7 mouse cellular contexts compared by ENCODE assay signal in the genomic region with DNA sequence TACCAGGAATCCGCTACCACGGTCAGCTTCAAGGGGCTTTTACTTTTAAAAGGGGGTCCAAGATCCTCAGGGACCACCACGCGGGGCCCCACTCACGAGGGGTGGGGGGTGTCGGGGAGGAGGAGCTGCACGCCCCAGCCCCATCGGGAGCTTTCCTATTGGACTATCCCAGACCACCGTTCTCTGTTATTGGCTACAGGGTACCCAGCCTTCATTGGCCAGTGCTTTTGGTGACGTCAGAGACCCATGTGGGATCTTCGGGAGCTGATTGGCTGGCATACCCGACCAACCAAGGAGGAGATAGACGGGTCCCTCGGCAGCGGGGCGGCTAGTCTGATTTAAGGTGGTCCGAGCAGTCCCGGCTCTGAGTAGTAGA. TPM values are rescaled to one million over a fixed set of nuclear protein-coding genes. Genes with fewer than 3 reads are reported as not detected.
A peak's percentile ranks its signal among the peaks of the same experiment; 100 is the strongest.
DNase-seq lines count a peak whose midpoint lies in the region; ATAC-seq lines count a peak whose summit lies in the region.

No protein-coding gene starts in this region.

- WGBS in intestine, embryonic 16.5 days: 0% methylated on average over 18 of the region's 18 CpGs
- under 1% methylated on average over 18 of the region's 18 CpGs for WGBS in midbrain, embryonic 11.5 days

- peaks cover 60% of the 10 kb centered on the region for H3K4me1 ChIP-seq in intestine, embryonic 16.5 days (ENCODE audit: control insufficient read depth, insufficient read depth, low read length)
- peaks cover 48% of the 10 kb centered on the region for H3K4me1 ChIP-seq in midbrain, embryonic 11.5 days (ENCODE audit: control insufficient read depth, insufficient read depth, low read length)

- H3K36me3 ChIP-seq in intestine, embryonic 16.5 days (ENCODE audit: control insufficient read depth, insufficient read depth, low read length): peaks cover under 1% of the 10 kb centered on the region; the same call in 1 of the 2 replicates
- H3K36me3 ChIP-seq in midbrain, embryonic 11.5 days (ENCODE audit: control insufficient read depth, insufficient read depth, low read length): no peaks in the 10 kb centered on the region

- H3K4me3 ChIP-seq in intestine, embryonic 16.5 days (ENCODE audit: low read length): peak overlapping the region; percentile 59
- H3K4me3 ChIP-seq in midbrain, embryonic 11.5 days (ENCODE audit: low read depth, low read length): peak overlapping the region; percentile 21

- DNase-seq in adrenal gland, adult 8-10 months: peak; percentile 99
- peak; percentile 98 for DNase-seq in embryo, embryonic 9.5 days (ENCODE audit: extremely low spot score)
- DNase-seq in gastrocnemius, postnatal 4 days (ENCODE audit: low spot score in 2 of 2): peak; percentile 95 to 97
- peak; percentile 98 to 99 for DNase-seq in left cerebral cortex, postnatal 36 days (ENCODE audit: low spot score in 2 of 2)
- DNase-seq in midbrain, embryonic 11.5 days (ENCODE audit: low spot score, missing footprints): peak; percentile 98
- DNase-seq in skeletal muscle tissue, adult 2 months (ENCODE audit: low read depth, low spot score): peak; percentile 99

- ATAC-seq in intestine, embryonic 16.5 days: peak; percentile 86
- peak; percentile 87 for ATAC-seq in midbrain, embryonic 11.5 days (ENCODE audit: low FRiP score)

- peak overlapping the region; percentile 84 for H3K4me2 ChIP-seq in intestine, embryonic 16.5 days (ENCODE audit: low read depth, low read length)
- peak overlapping the region; percentile 55 for H3K4me2 ChIP-seq in midbrain, embryonic 11.5 days

- peak overlapping the region; percentile 52 for H3K9ac ChIP-seq in intestine, embryonic 16.5 days (ENCODE audit: low read depth, low read length)
- no peak overlapping the region for H3K9ac ChIP-seq in midbrain, embryonic 11.5 days (ENCODE audit: low read length)

- intact Hi-C loops in left cerebral cortex, postnatal 36 days (cut with DNase I): no loop called here

- H3K9me3 ChIP-seq in intestine, embryonic 16.5 days (ENCODE audit: control insufficient read depth, low read length): no peaks in the 10 kb centered on the region
- H3K9me3 ChIP-seq in midbrain, embryonic 11.5 days (ENCODE audit: control insufficient read depth, low read length): no peaks in the 10 kb centered on the region

- peak overlapping the region; percentile 83 for H3K27ac ChIP-seq in intestine, embryonic 16.5 days (ENCODE audit: low read length)
- H3K27ac ChIP-seq in midbrain, embryonic 11.5 days (ENCODE audit: low read depth, low read length): peak overlapping the region; percentile 27; the same call in 1 of the 2 replicates

- no peaks in the 10 kb centered on the region for H3K27me3 ChIP-seq in intestine, embryonic 16.5 days (replicated peaks; ENCODE audit: control insufficient read depth, insufficient read depth, low read length)
- H3K27me3 ChIP-seq in midbrain, embryonic 11.5 days (ENCODE audit: control insufficient read depth, insufficient read depth, low read length): peaks cover 56% of the 10 kb centered on the region

RNA-seq across cellular contexts. Expression of a gene that starts 2.9 kb away (rescaled TPM):
- total RNA-seq in adrenal gland, adult 8-10 months (2022): 100 to 1,000 TPM in 2 of 4 experiments, 10 to 100 TPM in 2; 50.6 to 211 (median 117) TPM
- total RNA-seq in gastrocnemius, postnatal 4 days (2021): 10 to 100 TPM in 1 of 2 experiments, 1 to 10 TPM in 1; 7.8 to 10.5 TPM
- 12.6 and 13.6 TPM in 2 replicates for polyA plus RNA-seq in intestine, embryonic 16.5 days (2015; fragmentation: Nextera tagmentation; extraction: Ambion mirVana)
- total RNA-seq in left cerebral cortex, postnatal 36 days (2021): 10 to 100 TPM; 23.7 to 37.6 TPM
- polyA plus RNA-seq in midbrain, embryonic 11.5 days (2014; fragmentation: Nextera tagmentation; extraction: Ambion mirVana): 6.0 and 6.2 TPM in 2 replicates

RNA-seq across cellular contexts. Expression of a gene that starts 12.2 kb away (rescaled TPM):
- 1,000 to 10,000 TPM in 3 of 4 experiments, 100 to 1,000 TPM in 1; 989 to 1,424 (median 1,166) TPM for total RNA-seq in adrenal gland, adult 8-10 months (2022)
- 100 to 1,000 TPM; 537 to 620 TPM for total RNA-seq in gastrocnemius, postnatal 4 days (2021)
- 473 and 518 TPM in 2 replicates for polyA plus RNA-seq in intestine, embryonic 16.5 days (2015; fragmentation: Nextera tagmentation; extraction: Ambion mirVana)
- 100 to 1,000 TPM; 652 to 731 TPM for total RNA-seq in left cerebral cortex, postnatal 36 days (2021)
- polyA plus RNA-seq in midbrain, embryonic 11.5 days (2014; fragmentation: Nextera tagmentation; extraction: Ambion mirVana): 306 and 325 TPM in 2 replicates

RNA-seq across cellular contexts. Expression of a gene that starts 26.5 kb away (rescaled TPM):
- 100 to 1,000 TPM in 2 of 4 experiments, 10 to 100 TPM in 2; 90.2 to 105 (median 98.1) TPM for total RNA-seq in adrenal gland, adult 8-10 months (2022)
- 10 to 100 TPM; 56.8 to 59.5 TPM for total RNA-seq in gastrocnemius, postnatal 4 days (2021)
- 296 and 339 TPM in 2 replicates for polyA plus RNA-seq in intestine, embryonic 16.5 days (2015; fragmentation: Nextera tagmentation; extraction: Ambion mirVana)
- total RNA-seq in left cerebral cortex, postnatal 36 days (2021): 100 to 1,000 TPM; 103 to 115 TPM
- 55.8 and 59.3 TPM in 2 replicates for polyA plus RNA-seq in midbrain, embryonic 11.5 days (2014; fragmentation: Nextera tagmentation; extraction: Ambion mirVana)

RNA-seq across cellular contexts. Expression of a gene that starts 29.4 kb away (rescaled TPM):
- total RNA-seq in adrenal gland, adult 8-10 months (2022): 100 to 1,000 TPM in 2 of 4 experiments, 10 to 100 TPM in 2; 32.2 to 138 (median 85.6) TPM
- 1 to 10 TPM; 5.2 to 6.6 TPM for total RNA-seq in gastrocnemius, postnatal 4 days (2021)
- 21.0 and 22.7 TPM in 2 replicates for polyA plus RNA-seq in intestine, embryonic 16.5 days (2015; fragmentation: Nextera tagmentation; extraction: Ambion mirVana)
- 10 to 100 TPM in 1 of 2 experiments, 1 to 10 TPM in 1; 9.7 to 10.9 TPM for total RNA-seq in left cerebral cortex, postnatal 36 days (2021)
- polyA plus RNA-seq in midbrain, embryonic 11.5 days (2014; fragmentation: Nextera tagmentation; extraction: Ambion mirVana): 4.6 and 6.0 TPM in 2 replicates

RNA-seq across cellular contexts. Expression of a gene that starts 34.6 kb away (rescaled TPM):
- total RNA-seq in adrenal gland, adult 8-10 months (2022): 1 to 10 TPM; 1.2 to 1.7 (median 1.3) TPM
- total RNA-seq in gastrocnemius, postnatal 4 days (2021): 1 to 10 TPM; 1.2 to 1.7 TPM
- 0.61 and 1.2 TPM in 2 replicates for polyA plus RNA-seq in intestine, embryonic 16.5 days (2015; fragmentation: Nextera tagmentation; extraction: Ambion mirVana)
- 1 to 10 TPM; 3.5 to 3.6 TPM for total RNA-seq in left cerebral cortex, postnatal 36 days (2021)
- 0.47 and 0.89 TPM in 2 replicates for polyA plus RNA-seq in midbrain, embryonic 11.5 days (2014; fragmentation: Nextera tagmentation; extraction: Ambion mirVana)

Comparison
In these comparisons a context has a peak if more than half of its experiments do, and no peak if none do; other contexts are left out.
1. Peak in every context shown above with its lines: DNase-seq, ATAC-seq, H3K4me3 ChIP-seq and H3K27ac ChIP-seq.